Mouse (Mus musculus): ENCODE data around the gene Ampd3. TPM values are rescaled to one million over a fixed set of nuclear protein-coding genes. Genes with fewer than 3 reads are reported as not detected.

Ampd3 gene
- polyA plus RNA-seq, 1 experiment: 17.6 TPM

DNA sequence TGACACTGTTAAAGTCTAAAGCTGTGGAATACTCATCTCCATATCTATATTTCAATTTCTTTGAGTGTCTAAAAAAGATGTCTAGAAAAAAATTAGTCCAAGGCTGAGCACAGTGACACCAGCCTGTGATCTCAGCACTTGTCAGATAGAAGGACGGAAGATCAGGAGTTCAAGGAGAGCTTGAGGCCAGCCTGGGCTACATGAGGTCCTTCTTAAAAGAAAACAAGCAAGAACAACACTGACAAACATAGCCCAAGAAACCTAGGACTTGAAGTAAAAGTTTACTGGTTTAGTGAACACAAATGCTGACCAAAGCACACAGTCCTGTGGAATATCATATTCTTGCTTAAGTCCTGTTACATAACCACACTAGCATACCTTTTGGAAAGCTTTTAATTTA, 66.0 kb downstream of the Ampd3 start:
- TF ChIP-seq GATA1 (IDR thresholded peaks at IDR 0.05; ENCODE audit: low read length): no peak

DNA sequence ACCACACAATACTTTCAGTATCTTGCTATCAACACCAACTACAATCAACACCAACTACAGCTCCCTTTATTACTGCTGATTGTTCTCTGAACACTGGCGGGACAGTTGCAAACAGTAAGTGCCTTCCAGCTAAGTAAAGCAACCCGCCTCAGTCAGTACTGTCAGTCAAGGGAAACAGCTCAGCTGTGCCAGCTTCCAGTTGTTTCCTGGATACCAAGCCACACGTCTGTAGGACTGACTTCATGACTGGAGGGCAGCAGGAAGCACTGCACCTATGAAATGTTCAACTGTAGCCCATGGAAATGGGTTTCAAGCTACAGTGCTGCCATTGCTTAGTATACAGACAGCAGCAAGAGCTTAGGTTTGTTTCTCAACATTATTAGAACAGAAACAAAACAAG, 66.5 kb downstream of the Ampd3 start:
- TF ChIP-seq GATA1 (IDR thresholded peaks at IDR 0.05; ENCODE audit: low read length): no peak

DNA sequence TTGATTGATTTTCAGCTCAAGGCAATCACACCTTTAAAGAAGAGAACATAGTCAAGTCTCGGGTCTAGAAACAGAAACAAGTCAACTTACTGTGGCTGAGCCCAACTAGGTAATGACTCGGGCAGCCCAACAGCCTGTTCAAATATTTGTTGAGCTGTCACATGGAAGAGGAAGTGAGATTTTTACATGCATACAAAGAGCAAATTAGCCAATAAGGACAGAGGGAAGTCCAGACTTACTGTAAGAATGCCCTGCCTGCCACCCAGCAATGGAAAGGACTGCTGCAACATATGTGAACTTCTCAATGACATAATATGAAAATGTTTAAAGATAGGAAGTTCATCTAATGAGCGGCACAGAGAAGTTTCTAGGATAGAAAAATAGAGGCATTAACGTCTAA, 72.3 kb downstream of the Ampd3 start:
- no peak for TF ChIP-seq GATA1 (IDR thresholded peaks at IDR 0.05; ENCODE audit: low read length)

DNA sequence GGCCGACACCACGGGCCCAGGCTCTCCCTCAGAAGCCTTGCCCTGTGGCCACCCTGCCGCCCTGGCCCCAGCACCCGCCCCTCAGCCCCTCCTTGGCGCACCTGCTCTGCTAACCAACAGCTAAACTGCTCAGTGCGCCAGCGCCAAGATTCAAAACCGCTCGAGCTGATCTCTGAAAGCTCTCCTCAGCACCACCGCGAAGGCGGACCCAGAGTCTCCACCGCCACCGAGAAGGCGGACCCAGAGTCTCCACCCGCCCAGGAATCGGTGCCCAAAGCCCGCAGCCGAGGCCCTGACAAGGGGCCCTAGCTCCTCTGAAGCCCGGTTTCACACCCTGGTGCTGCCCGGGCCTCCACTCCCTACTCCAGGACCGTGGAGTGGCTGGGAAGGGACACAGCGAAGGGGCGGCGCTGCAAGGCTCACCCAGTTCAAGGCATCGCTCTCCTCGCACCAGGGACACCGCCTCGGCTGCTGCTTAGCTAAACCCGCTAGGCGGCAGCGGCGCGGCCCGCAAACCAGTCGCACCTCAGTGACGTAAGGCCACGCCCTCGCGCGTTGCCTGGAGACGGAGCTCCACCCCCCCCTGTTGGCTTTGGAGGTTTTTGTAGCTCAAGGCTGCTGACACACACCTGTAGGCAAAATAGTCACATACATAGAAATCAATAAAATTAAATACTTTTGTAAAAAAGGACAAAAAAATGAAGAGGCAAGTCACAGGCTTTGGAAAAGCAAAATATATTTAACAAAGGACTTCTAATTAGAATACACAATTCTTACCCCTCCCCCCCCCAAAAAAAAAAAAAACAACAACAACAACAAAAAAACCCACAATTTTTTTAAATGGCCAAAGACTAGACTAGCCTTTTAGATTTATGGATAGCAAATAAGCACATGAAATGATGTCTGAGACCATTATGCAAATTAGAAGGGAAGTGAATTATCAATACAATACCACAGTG, 76.2 kb downstream of the Ampd3 start, which contains the start of gene Rnf141:
Rnf141 (minus strand) TSS at position 542 of the 959 bp plus-strand sequence.
- no peak for TF ChIP-seq GATA1 (IDR thresholded peaks at IDR 0.05; ENCODE audit: low read length)

DNA sequence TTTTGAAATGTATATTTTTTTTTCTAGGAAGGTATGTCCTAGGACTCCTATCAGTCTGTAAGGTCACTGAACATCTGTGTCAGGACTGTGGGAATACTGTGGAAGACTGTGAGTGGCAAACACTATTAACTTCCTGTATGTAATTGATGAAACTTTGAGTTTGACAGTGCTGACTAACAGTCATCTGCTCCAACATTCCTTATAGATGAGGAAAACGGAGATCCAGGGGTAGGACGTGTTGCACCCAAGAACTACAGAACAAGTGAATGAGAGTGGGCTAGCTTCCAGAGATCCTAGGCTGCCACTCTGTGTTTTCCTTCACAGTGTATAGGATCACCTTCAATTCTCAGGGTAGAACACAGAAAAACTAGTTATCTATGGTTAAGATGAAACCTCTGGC, 79.3 kb downstream of the Ampd3 start:
- no peak for TF ChIP-seq GATA1 (IDR thresholded peaks at IDR 0.05; ENCODE audit: low read length)

DNA sequence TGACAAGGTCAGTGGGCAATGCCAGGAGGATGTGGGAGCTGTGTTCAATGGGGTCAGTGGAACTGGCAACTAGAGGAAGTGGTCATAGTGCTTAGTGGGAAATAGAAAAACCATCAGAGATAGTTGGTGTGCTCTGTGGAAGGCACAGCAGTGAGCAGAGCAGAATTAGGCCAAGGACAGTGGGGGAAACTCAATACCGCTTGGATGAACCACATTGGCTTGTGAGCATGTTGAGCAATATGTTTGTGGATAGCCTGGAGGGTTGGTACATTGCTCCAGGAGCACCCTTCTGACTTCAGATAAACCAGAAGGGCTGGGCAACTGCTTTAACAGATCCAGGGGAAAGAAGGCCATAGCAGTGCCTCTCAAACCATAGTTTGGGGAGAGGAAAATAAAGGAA, 80.4 kb downstream of the Ampd3 start:
- no peak for TF ChIP-seq GATA1 (IDR thresholded peaks at IDR 0.05; ENCODE audit: low read length)

GRCm38 (mm10) chr7:110851541-110852203, 83.7 kb downstream of the Ampd3 start:
- TF ChIP-seq GATA1 (IDR thresholded peaks at IDR 0.05; ENCODE audit: low read length): no peak

DNA sequence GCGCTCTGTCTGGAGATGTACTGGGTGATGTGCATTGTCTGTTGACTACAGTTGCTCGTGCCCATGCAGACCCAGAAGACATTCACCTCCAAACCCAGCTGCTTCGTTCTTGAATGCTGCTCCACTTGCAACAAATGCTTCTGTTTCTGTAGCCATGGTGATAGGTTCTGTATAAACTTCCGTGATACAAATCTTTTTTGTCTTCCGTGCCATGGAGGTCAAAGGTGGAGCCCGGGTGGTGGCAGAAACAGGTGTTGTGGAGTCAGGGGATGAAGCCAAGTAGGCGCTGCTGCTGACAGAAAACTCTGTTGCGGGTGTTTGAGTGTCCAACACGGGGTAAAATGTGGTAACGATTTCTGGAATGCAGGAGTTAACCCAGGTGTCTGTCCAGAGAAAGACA, 85.6 kb downstream of the Ampd3 start:
- no peak for TF ChIP-seq GATA1 (IDR thresholded peaks at IDR 0.05; ENCODE audit: low read length)

- no peak for TF ChIP-seq GATA1 (IDR thresholded peaks at IDR 0.05; ENCODE audit: low read length)
Measured at GRCm38 (mm10) chr7:110854519-110854918, 86.5 kb downstream of the Ampd3 start.

DNA sequence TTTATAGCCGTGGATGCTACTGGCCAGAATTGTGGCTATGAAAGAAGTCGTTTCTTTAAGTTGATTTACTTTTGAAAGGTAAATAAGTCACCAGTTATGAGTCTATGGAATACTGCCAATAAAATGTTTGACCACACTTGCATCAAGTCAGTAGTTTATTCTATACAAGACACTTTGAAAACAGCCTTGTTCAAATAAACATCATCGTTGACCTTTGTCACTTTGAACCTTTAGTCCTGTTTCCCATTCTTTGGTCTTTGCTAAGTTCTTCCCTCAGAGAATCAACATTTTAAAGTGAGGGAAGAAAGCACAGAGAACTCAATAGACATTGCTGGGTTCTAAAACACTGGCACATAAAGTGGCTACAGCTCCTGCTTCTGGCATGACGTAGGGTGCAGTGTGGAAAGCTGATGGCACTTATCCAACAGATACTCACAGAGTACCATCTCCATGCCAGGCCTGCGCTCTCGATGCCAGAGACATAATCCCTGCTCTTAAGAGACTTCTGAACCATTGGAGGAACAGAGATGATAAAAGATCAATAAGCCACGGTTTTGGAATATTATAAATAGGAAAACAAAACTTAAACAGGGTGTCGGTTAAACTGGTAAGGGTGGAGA, 87.0 kb downstream of the Ampd3 start:
- TF ChIP-seq GATA1 (IDR thresholded peaks at IDR 0.05; ENCODE audit: low read length): no peak

DNA sequence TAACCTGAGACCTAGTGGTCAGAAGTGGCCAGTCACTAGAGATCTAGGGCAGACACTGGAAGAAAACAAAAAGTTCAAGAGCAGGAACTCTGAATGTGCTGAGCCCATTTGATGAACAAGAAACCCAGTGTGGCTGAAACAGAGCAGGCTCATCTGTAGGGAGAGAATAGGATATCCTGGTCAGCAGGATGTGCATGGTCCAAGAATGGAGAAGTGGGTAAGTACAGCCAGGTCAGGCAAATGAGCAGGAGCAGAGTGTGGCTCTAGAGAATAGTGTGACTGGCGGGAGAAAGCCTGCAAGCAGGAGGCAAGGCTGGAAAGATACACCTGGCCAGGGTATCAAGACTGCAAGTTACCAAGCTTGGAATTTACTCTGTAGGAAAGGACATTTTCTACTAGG, 87.6 kb downstream of the Ampd3 start:
- no peak for TF ChIP-seq GATA1 (IDR thresholded peaks at IDR 0.05; ENCODE audit: low read length)

DNA sequence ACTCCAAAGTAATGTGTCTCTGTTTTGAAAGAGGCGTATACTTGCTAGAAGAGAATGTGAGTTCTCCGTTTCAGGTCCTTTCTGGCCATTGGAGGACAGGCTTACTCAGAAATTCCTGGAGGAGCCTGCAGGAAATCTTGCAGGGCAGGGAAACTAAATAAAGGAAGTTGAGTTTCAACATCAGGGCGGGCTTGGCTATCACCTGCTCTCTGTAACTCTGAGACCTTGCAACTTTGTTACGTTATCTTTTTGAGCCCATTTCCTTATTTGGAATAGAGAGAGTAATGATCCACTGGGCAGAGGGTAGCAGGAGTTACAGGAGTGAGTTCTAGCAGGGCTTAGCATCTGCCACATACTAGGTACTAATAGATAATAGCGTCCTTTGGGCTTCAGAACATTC, 92.1 kb downstream of the Ampd3 start:
- no peak for TF ChIP-seq GATA1 (IDR thresholded peaks at IDR 0.05; ENCODE audit: low read length)

Other genes with a start within 250 kb of the Ampd3 start
- gene Sbf2, start 153.3 kb upstream of the Ampd3 start, polyA plus RNA-seq (2012): not detected in 2 replicates
- gene Adm, start 140.5 kb upstream of the Ampd3 start, polyA plus RNA-seq (2012): not detected in 2 replicates
- gene Rnf141, start 76.3 kb downstream of the Ampd3 start, polyA plus RNA-seq (2012): 1.8 and 3.0 TPM in 2 replicates
- gene Lyve1, start 95.0 kb downstream of the Ampd3 start, polyA plus RNA-seq (2012): not detected in 2 replicates
- gene Mrvi1, start 214.3 kb downstream of the Ampd3 start, polyA plus RNA-seq (2012): 0.08 and 0.11 TPM in 2 replicates